Comparison of ENCODE assay signal across 10 mouse cellular contexts in the genomic region with DNA sequence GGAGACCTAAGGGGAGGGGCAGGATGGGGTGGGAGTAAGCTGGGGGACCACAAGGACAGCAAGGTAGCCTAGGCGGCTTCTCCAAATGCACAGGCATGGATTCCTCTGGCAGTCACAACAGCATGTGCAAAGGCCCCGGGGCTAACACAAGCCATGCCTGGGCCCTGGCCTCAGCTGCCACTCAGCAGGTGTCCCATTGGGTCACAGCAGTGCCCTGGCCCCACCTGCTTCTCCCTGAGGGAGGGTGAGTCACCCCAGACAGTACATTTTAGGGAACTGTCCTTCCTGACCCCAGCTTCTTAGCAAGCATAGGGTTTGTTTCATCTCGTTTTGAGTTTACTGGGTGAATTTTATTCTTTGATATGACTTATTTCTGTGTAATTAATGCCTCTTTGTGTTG. TPM values are rescaled to one million over a fixed set of nuclear protein-coding genes. Genes with fewer than 3 reads are reported as not detected.
A peak's percentile ranks its signal among the peaks of the same experiment; 100 is the strongest.
DNase-seq lines count a peak whose midpoint lies in the region; ATAC-seq and TF ChIP-seq lines count a peak whose summit lies in the region.
"Had no signal": no experiment of that assay in that cellular context is flagged by ENCODE, and none has a peak within 500 bp of the region (broad histone marks: within the 10 kb centered on the region; RNA-seq: fewer than 3 reads in every experiment).

No protein-coding gene starts in this region.

- no peaks in the 10 kb centered on the region for H3K27me3 ChIP-seq in heart, embryonic 11.5 days (ENCODE audit: control insufficient read depth, insufficient read depth, low read length)
- no peaks in the 10 kb centered on the region for H3K27me3 ChIP-seq in lung, postnatal 0 days (replicated peaks; ENCODE audit: insufficient read depth, low read length)
- no peaks in the 10 kb centered on the region for H3K27me3 ChIP-seq in intestine, embryonic 14.5 days (replicated peaks; ENCODE audit: control insufficient read depth, insufficient read depth, low read length)
- no peaks in the 10 kb centered on the region for H3K27me3 ChIP-seq in stomach, embryonic 14.5 days (ENCODE audit: control insufficient read depth, insufficient read depth, low read length)

- ATAC-seq in heart, embryonic 11.5 days (replicated peaks; ENCODE audit: insufficient number of reproducible peaks, low FRiP score, low TSS enrichment), result no peak
- peak; percentile 9; the same call in 1 of the 2 replicates for ATAC-seq in lung, postnatal 0 days
- no peak for ATAC-seq in intestine, embryonic 14.5 days (replicated peaks; ENCODE audit: low FRiP score, low TSS enrichment, low read depth)
- ATAC-seq in stomach, embryonic 14.5 days (ENCODE audit: insufficient number of reproducible peaks, insufficient read depth, low FRiP score, low read depth), result no peak
- no peak for ATAC-seq in inflammation-experienced regulatory T-cells, adult 6 months

- H3K4me1 ChIP-seq in heart, embryonic 11.5 days (ENCODE audit: control insufficient read depth, insufficient read depth, low read length), result peaks cover 14% of the 10 kb centered on the region
- H3K4me1 ChIP-seq in lung, postnatal 0 days (ENCODE audit: insufficient read depth, low read depth, low read length), result peaks cover 4% of the 10 kb centered on the region; the same call in 1 of the 2 replicates
- peaks cover 11% of the 10 kb centered on the region for H3K4me1 ChIP-seq in intestine, embryonic 14.5 days (replicated peaks; ENCODE audit: control insufficient read depth, insufficient read depth, low read length)
- peaks cover 13% of the 10 kb centered on the region; the same call in 1 of the 2 replicates for H3K4me1 ChIP-seq in stomach, embryonic 14.5 days (ENCODE audit: control insufficient read depth, insufficient read depth, low read length)

- TF ChIP-seq CTCF in lung, postnatal 0 days (IDR thresholded peaks at IDR 0.05), result no peak

- H3K27ac ChIP-seq in heart, embryonic 11.5 days (ENCODE audit: low read depth, low read length), result peak overlapping the region; percentile 90
- H3K27ac ChIP-seq in lung, postnatal 0 days (ENCODE audit: low read length), result 0 out of 2 replicates have a peak overlapping the region, but pooled peaks have one; percentile 27
- H3K27ac ChIP-seq in intestine, embryonic 14.5 days (ENCODE audit: low read depth), result 0 out of 2 replicates have a peak overlapping the region, but pooled peaks have one; percentile 43
- peak overlapping the region; percentile 61; the same call in 1 of the 2 replicates for H3K27ac ChIP-seq in stomach, embryonic 14.5 days (ENCODE audit: low read length)

- H3K9ac ChIP-seq in heart, embryonic 11.5 days (ENCODE audit: low read depth, low read length), result peak overlapping the region; percentile 70
- H3K9ac ChIP-seq in lung, postnatal 0 days (replicated peaks; ENCODE audit: low read depth), result no peak overlapping the region
- H3K9ac ChIP-seq in intestine, embryonic 14.5 days (ENCODE audit: low read length), result peak overlapping the region; percentile 42; the same call in 1 of the 2 replicates
- H3K9ac ChIP-seq in stomach, embryonic 14.5 days (replicated peaks; ENCODE audit: low read depth, low read length), result no peak overlapping the region

- H3K9me3 ChIP-seq in heart, embryonic 11.5 days (replicated peaks; ENCODE audit: control insufficient read depth, low read length), result no peaks in the 10 kb centered on the region
- no peaks in the 10 kb centered on the region for H3K9me3 ChIP-seq in lung, postnatal 0 days (ENCODE audit: low read length)
- H3K9me3 ChIP-seq in intestine, embryonic 14.5 days (ENCODE audit: control insufficient read depth, low read length), result no peaks in the 10 kb centered on the region
- no peaks in the 10 kb centered on the region for H3K9me3 ChIP-seq in stomach, embryonic 14.5 days (ENCODE audit: control insufficient read depth, low read depth, low read length)

- intact Hi-C loops in left cerebral cortex, postnatal 36 days (cut with DNase I), result no loop called here

- no peak for DNase-seq in heart, adult 11 months
- DNase-seq in lung, postnatal 0 days (ENCODE audit: low spot score), result no peak
- no peak for DNase-seq in lung, adult 18-20 months
- DNase-seq in intestine, embryonic 14.5 days (ENCODE audit: low spot score), result no peak
- DNase-seq in left cerebral cortex, postnatal 36 days (ENCODE audit: low spot score in 2 of 2), result no peak

- 73% methylated on average over 3 of the region's 3 CpGs for WGBS in heart, embryonic 11.5 days (ENCODE audit: insufficient replicate concordance)
- WGBS in lung, postnatal 0 days, result 76% methylated on average over 3 of the region's 3 CpGs
- WGBS in intestine, embryonic 14.5 days, result 72% methylated on average over 3 of the region's 3 CpGs
- WGBS in stomach, embryonic 14.5 days, result 63% methylated on average over 3 of the region's 3 CpGs

- TF ChIP-seq EP300 in lung, postnatal 0 days (IDR thresholded peaks at IDR 0.05), result no peak

- 0 out of 2 replicates have a peak overlapping the region, but pooled peaks have one; percentile 1 for H3K4me3 ChIP-seq in heart, embryonic 11.5 days (ENCODE audit: low read depth, low read length)
- no peak overlapping the region for H3K4me3 ChIP-seq in lung, postnatal 0 days (ENCODE audit: low read depth, low read length)
- H3K4me3 ChIP-seq in intestine, embryonic 14.5 days (ENCODE audit: low read depth, low read length), result no peak overlapping the region
- no peak overlapping the region for H3K4me3 ChIP-seq in stomach, embryonic 14.5 days (ENCODE audit: low read depth, low read length)

- peak overlapping the region; percentile 47 for H3K4me2 ChIP-seq in heart, embryonic 11.5 days
- H3K4me2 ChIP-seq in lung, postnatal 0 days (replicated peaks; ENCODE audit: low read depth, low read length), result peak overlapping the region; percentile 35; the same call in 1 of the 2 replicates
- H3K4me2 ChIP-seq in intestine, embryonic 14.5 days (ENCODE audit: low read length), result peak overlapping the region; percentile 41
- peak overlapping the region; percentile 39 for H3K4me2 ChIP-seq in stomach, embryonic 14.5 days (replicated peaks; ENCODE audit: low read depth, low read length)

- peaks cover 12% of the 10 kb centered on the region for H3K36me3 ChIP-seq in heart, embryonic 11.5 days (ENCODE audit: control insufficient read depth, insufficient read depth, low read length)
- no peaks in the 10 kb centered on the region; the same call in 1 of the 2 replicates for H3K36me3 ChIP-seq in lung, postnatal 0 days (ENCODE audit: insufficient read depth, low read length)
- H3K36me3 ChIP-seq in intestine, embryonic 14.5 days (ENCODE audit: control insufficient read depth, insufficient read depth, low read length), result peaks cover 25% of the 10 kb centered on the region
- peaks cover 8% of the 10 kb centered on the region; the same call in 1 of the 2 replicates for H3K36me3 ChIP-seq in stomach, embryonic 14.5 days (ENCODE audit: control insufficient read depth, insufficient read depth, low read length)

RNA-seq across cellular contexts. Expression of a gene that starts 9.6 kb away (rescaled TPM):
- 296 and 308 TPM in 2 replicates for polyA plus RNA-seq in heart, embryonic 11.5 days (2014; fragmentation: Nextera tagmentation; extraction: Ambion mirVana)
- 95.9 and 104 TPM in 2 replicates for polyA plus RNA-seq in lung, postnatal 0 days (2015; fragmentation: Nextera tagmentation; extraction: Ambion mirVana)
- polyA plus RNA-seq in intestine, embryonic 14.5 days (2014; fragmentation: Nextera tagmentation; extraction: Ambion mirVana), result 290 and 307 TPM in 2 replicates
- 234 and 244 TPM in 2 replicates for polyA plus RNA-seq in stomach, embryonic 14.5 days (2014; fragmentation: Nextera tagmentation; extraction: Ambion mirVana)
- 100 to 1,000 TPM in 1 of 3 experiments, 10 to 100 TPM in 2; 79.0 to 128 (median 97.8) TPM for polyA plus RNA-seq in inflammation-experienced regulatory T-cells, adult 6 months (2017; shearing (Covaris generic))
- 10 to 100 TPM; 59.1 to 69.8 TPM for total RNA-seq in left cerebral cortex, postnatal 36 days (2021)

RNA-seq across cellular contexts. Expression of a gene that starts 16.1 kb away (rescaled TPM):
- polyA plus RNA-seq in heart, embryonic 11.5 days (2014; fragmentation: Nextera tagmentation; extraction: Ambion mirVana), result 97.8 and 102 TPM in 2 replicates
- polyA plus RNA-seq in lung, postnatal 0 days (2015; fragmentation: Nextera tagmentation; extraction: Ambion mirVana), result 107 and 109 TPM in 2 replicates
- polyA plus RNA-seq in intestine, embryonic 14.5 days (2014; fragmentation: Nextera tagmentation; extraction: Ambion mirVana), result 94.0 and 114 TPM in 2 replicates
- 78.9 and 105 TPM in 2 replicates for polyA plus RNA-seq in stomach, embryonic 14.5 days (2014; fragmentation: Nextera tagmentation; extraction: Ambion mirVana)
- 10 to 100 TPM; 13.9 to 23.2 (median 16.6) TPM for polyA plus RNA-seq in inflammation-experienced regulatory T-cells, adult 6 months (2017; shearing (Covaris generic))
- total RNA-seq in left cerebral cortex, postnatal 36 days (2021), result 100 to 1,000 TPM; 219 to 272 TPM

RNA-seq across cellular contexts. Expression of a gene that starts 20.6 kb away (rescaled TPM):
- polyA plus RNA-seq in heart, embryonic 11.5 days (2014; fragmentation: Nextera tagmentation; extraction: Ambion mirVana), result not detected in 2 replicates
- 0.04 and 0.07 TPM in 2 replicates for polyA plus RNA-seq in lung, postnatal 0 days (2015; fragmentation: Nextera tagmentation; extraction: Ambion mirVana)
- 0.05 TPM in 2 replicates for polyA plus RNA-seq in intestine, embryonic 14.5 days (2014; fragmentation: Nextera tagmentation; extraction: Ambion mirVana)
- polyA plus RNA-seq in stomach, embryonic 14.5 days (2014; fragmentation: Nextera tagmentation; extraction: Ambion mirVana), result 0.06 and 0.10 TPM in 2 replicates
- polyA plus RNA-seq in inflammation-experienced regulatory T-cells, adult 6 months (2017; shearing (Covaris generic)), result not detected
- total RNA-seq in left cerebral cortex, postnatal 36 days (2021), result under 1 TPM; 0.10 to 0.34 TPM
- total RNA-seq: gastrocnemius, postnatal 4 days had no signal

RNA-seq across cellular contexts. Expression of a gene that starts 22.5 kb away (rescaled TPM):
- polyA plus RNA-seq in heart, embryonic 11.5 days (2014; fragmentation: Nextera tagmentation; extraction: Ambion mirVana), result 38.9 and 41.6 TPM in 2 replicates
- polyA plus RNA-seq in lung, postnatal 0 days (2015; fragmentation: Nextera tagmentation; extraction: Ambion mirVana), result 32.9 and 34.4 TPM in 2 replicates
- polyA plus RNA-seq in intestine, embryonic 14.5 days (2014; fragmentation: Nextera tagmentation; extraction: Ambion mirVana), result 65.5 and 65.9 TPM in 2 replicates
- 67.7 and 70.8 TPM in 2 replicates for polyA plus RNA-seq in stomach, embryonic 14.5 days (2014; fragmentation: Nextera tagmentation; extraction: Ambion mirVana)
- polyA plus RNA-seq in inflammation-experienced regulatory T-cells, adult 6 months (2017; shearing (Covaris generic)), result 1 to 10 TPM; 3.8 to 6.4 (median 4.8) TPM
- total RNA-seq in left cerebral cortex, postnatal 36 days (2021), result 10 to 100 TPM; 11.6 to 17.2 TPM

RNA-seq across cellular contexts. Expression of a gene that starts 35.7 kb away (rescaled TPM):
- polyA plus RNA-seq in heart, embryonic 11.5 days (2014; fragmentation: Nextera tagmentation; extraction: Ambion mirVana), result not detected in 2 replicates
- polyA plus RNA-seq in lung, postnatal 0 days (2015; fragmentation: Nextera tagmentation; extraction: Ambion mirVana), result 0.50 and 0.54 TPM in 2 replicates
- polyA plus RNA-seq in intestine, embryonic 14.5 days (2014; fragmentation: Nextera tagmentation; extraction: Ambion mirVana), result 0.67 and 0.88 TPM in 2 replicates
- 0.51 and 0.63 TPM in 2 replicates for polyA plus RNA-seq in stomach, embryonic 14.5 days (2014; fragmentation: Nextera tagmentation; extraction: Ambion mirVana)
- polyA plus RNA-seq in inflammation-experienced regulatory T-cells, adult 6 months (2017; shearing (Covaris generic)), result under 1 TPM in 1 of 3 experiments, not detected in 2; 0.55 TPM
- not detected for total RNA-seq in left cerebral cortex, postnatal 36 days (2021)
- total RNA-seq: gastrocnemius, postnatal 4 days; layer of hippocampus, postnatal 14 days had no signal

Comparison
In these comparisons a context has a peak if more than half of its experiments do, and no peak if none do; other contexts are left out.
1. H3K27ac ChIP-seq: peak in every context shown above with its lines; median percentile 90 in heart, embryonic 11.5 days; 61 in stomach, embryonic 14.5 days; 43 in intestine, embryonic 14.5 days; 27 in lung, postnatal 0 days.
2. H3K9ac ChIP-seq: peak in heart, embryonic 11.5 days (single experiment) and intestine, embryonic 14.5 days (single experiment); none in lung, postnatal 0 days (single experiment) and stomach, embryonic 14.5 days (single experiment).
3. Peak in every context shown above with its lines, with median percentiles within 50 percentile points of each other: H3K4me2 ChIP-seq.